Mouse (Mus musculus): ENCODE data around the gene Gm4707. TPM values are rescaled to one million over a fixed set of nuclear protein-coding genes. Genes with fewer than 3 reads are reported as not detected.

Gene Gm4707
- total RNA-seq (2023) = 56.8 TPM

GRCm38 (mm10) chr17:71459818-71460217 is at the start of gene Gm4707:
TSS of gene Gm4707 (minus strand) at chr17:71459918.

GRCm38 (mm10) chr17:71474762-71475704 is 15.3 kb upstream of the Gm4707 start, which contains the start of gene Smchd1:
TSS of gene Smchd1 (minus strand) at chr17:71475343.

Other genes with a start within 250 kb of the Gm4707 start
- gene Emilin2, start 147.9 kb downstream of the Gm4707 start, total RNA-seq (2023) = 3.6 TPM
- 259 TPM for gene Smchd1, start 15.4 kb upstream of the Gm4707 start, total RNA-seq (2023)
- gene Ndc80, start 66.9 kb upstream of the Gm4707 start, total RNA-seq (2023) = 20.1 TPM
- gene Spdya, start 92.1 kb upstream of the Gm4707 start, total RNA-seq (2023) = not detected
- gene Wdr43, start 156.0 kb upstream of the Gm4707 start, total RNA-seq (2023) = 194 TPM
- gene Togaram2, start 213.3 kb upstream of the Gm4707 start, total RNA-seq (2023) = not detected